8 mouse cellular contexts compared by ENCODE assay signal in the genomic region with DNA sequence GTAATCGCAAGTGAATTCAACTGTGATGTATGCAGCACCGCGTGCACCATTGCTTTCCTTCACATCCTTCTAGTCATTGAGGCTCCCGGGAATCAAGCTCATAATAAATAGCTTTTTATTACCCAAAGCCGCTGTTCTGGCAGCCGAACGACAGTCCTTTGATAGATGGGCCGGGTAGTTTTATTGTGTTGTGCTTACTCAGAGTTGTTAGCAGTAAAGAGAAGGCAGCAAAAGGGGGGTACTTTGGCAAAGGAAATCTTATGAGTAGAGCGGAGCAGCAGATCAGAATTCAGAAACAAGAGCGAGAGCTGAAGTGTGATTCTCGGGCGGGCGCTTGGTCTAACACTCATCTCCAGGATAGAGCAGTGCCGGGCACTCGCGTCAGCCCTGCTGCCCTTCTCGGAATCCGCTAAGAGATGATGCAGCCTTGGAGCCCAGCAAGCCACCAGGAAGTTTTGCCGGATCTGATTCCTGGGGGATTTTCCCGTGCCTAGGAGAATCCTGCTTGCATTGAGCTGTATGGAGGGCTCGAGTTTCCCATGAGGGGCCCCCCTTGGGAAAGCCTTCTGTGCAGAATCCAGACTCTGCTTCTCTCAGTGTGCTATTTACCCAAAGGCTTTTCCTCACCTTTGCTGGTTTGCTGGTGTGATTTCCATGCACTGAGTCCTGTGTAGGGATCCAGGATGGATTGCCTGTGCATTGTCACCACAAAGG.
DNase-seq lines count a peak whose midpoint lies in the region; ATAC-seq and TF ChIP-seq lines count a peak whose summit lies in the region.

No protein-coding gene starts in this region.

- peak; percentile 2 for DNase-seq in ovary, postnatal 36 days (ENCODE audit: low spot score)
- no peak for DNase-seq in ovary, adult 18-20 months (ENCODE audit: low spot score)
- peak; percentile 58 for DNase-seq in embryonic facial prominence, embryonic 11.5 days (ENCODE audit: low spot score)
- peak; percentile 8 for DNase-seq in retina, adult 2 months (ENCODE audit: low read depth, low spot score)
- no peak for DNase-seq in thymus, postnatal 0 days (ENCODE audit: low spot score)
- DNase-seq in thymus, adult 2 months = no peak

- no peaks in the 10 kb centered on the region for H3K27me3 ChIP-seq in embryonic facial prominence, embryonic 11.5 days (ENCODE audit: control insufficient read depth, insufficient read depth, low read length)
- no peaks in the 10 kb centered on the region for H3K27me3 ChIP-seq in hindbrain, embryonic 16.5 days (replicated peaks; ENCODE audit: control insufficient read depth, insufficient read depth, low read length)
- peaks cover 10% of the 10 kb centered on the region for H3K27me3 ChIP-seq in limb, embryonic 13.5 days
- no peaks in the 10 kb centered on the region for H3K27me3 ChIP-seq in thymus, adult 2 months (ENCODE audit: control insufficient read depth, insufficient read depth, low read length)

- H3K27ac ChIP-seq in embryonic facial prominence, embryonic 11.5 days (replicated peaks; ENCODE audit: low read depth, low read length) = no peak overlapping the region
- H3K27ac ChIP-seq in hindbrain, embryonic 16.5 days (ENCODE audit: low read depth, low read length) = peak overlapping the region; percentile 75
- H3K27ac ChIP-seq in limb, embryonic 13.5 days = no peak overlapping the region
- no peak overlapping the region for H3K27ac ChIP-seq in thymus, adult 2 months (ENCODE audit: control insufficient read depth, insufficient read depth, low read length)

- H3K4me2 ChIP-seq in embryonic facial prominence, embryonic 11.5 days (ENCODE audit: low read depth, low read length) = peak overlapping the region; percentile 81
- peak overlapping the region; percentile 95 for H3K4me2 ChIP-seq in hindbrain, embryonic 16.5 days (ENCODE audit: low read length)
- peak overlapping the region; percentile 90 for H3K4me2 ChIP-seq in limb, embryonic 13.5 days (replicated peaks)

- ATAC-seq in embryonic facial prominence, embryonic 11.5 days (replicated peaks; ENCODE audit: insufficient number of reproducible peaks, low FRiP score, low TSS enrichment, low read depth) = peak; percentile 86
- ATAC-seq in hindbrain, embryonic 16.5 days = peak; percentile 90
- ATAC-seq in limb, embryonic 13.5 days (ENCODE audit: low FRiP score, low read depth) = peak; percentile 85

- H3K36me3 ChIP-seq in embryonic facial prominence, embryonic 11.5 days (replicated peaks; ENCODE audit: control insufficient read depth, insufficient read depth, low read depth, low read length) = no peaks in the 10 kb centered on the region
- H3K36me3 ChIP-seq in hindbrain, embryonic 16.5 days (ENCODE audit: control insufficient read depth, insufficient read depth, low read length) = no peaks in the 10 kb centered on the region
- H3K36me3 ChIP-seq in limb, embryonic 13.5 days = no peaks in the 10 kb centered on the region
- H3K36me3 ChIP-seq in thymus, adult 2 months (ENCODE audit: control insufficient read depth, insufficient read depth, low read length) = no peaks in the 10 kb centered on the region

- H3K9me3 ChIP-seq in embryonic facial prominence, embryonic 11.5 days (replicated peaks; ENCODE audit: control insufficient read depth, low read length) = no peaks in the 10 kb centered on the region
- H3K9me3 ChIP-seq in hindbrain, embryonic 16.5 days (ENCODE audit: control insufficient read depth, low read length) = no peaks in the 10 kb centered on the region
- H3K9me3 ChIP-seq in limb, embryonic 13.5 days = no peaks in the 10 kb centered on the region

- no peaks in the 10 kb centered on the region for H3K4me1 ChIP-seq in embryonic facial prominence, embryonic 11.5 days (ENCODE audit: control insufficient read depth, insufficient read depth, low read length)
- peaks cover 5% of the 10 kb centered on the region for H3K4me1 ChIP-seq in hindbrain, embryonic 16.5 days (ENCODE audit: control insufficient read depth, insufficient read depth, low read depth, low read length)
- peaks cover 9% of the 10 kb centered on the region for H3K4me1 ChIP-seq in limb, embryonic 13.5 days
- H3K4me1 ChIP-seq in thymus, adult 2 months (replicated peaks; ENCODE audit: control insufficient read depth, insufficient read depth, low read length) = no peaks in the 10 kb centered on the region

- under 1% methylated on average over 21 of the region's 21 CpGs for WGBS in embryonic facial prominence, embryonic 11.5 days
- WGBS in hindbrain, embryonic 16.5 days = under 1% methylated on average over 21 of the region's 21 CpGs
- WGBS in limb, embryonic 13.5 days = under 1% methylated on average over 21 of the region's 21 CpGs
- WGBS in thymus, adult 2 months = 6% methylated on average over 21 of the region's 21 CpGs

- H3K4me3 ChIP-seq in embryonic facial prominence, embryonic 11.5 days (ENCODE audit: low read depth, low read length) = peak overlapping the region; percentile 30
- peak overlapping the region; percentile 53 for H3K4me3 ChIP-seq in hindbrain, embryonic 16.5 days (ENCODE audit: low read length)
- peak overlapping the region; percentile 45 for H3K4me3 ChIP-seq in limb, embryonic 13.5 days
- no peak overlapping the region for H3K4me3 ChIP-seq in thymus, adult 2 months (ENCODE audit: control insufficient read depth, insufficient read depth, low read length)

- H3K9ac ChIP-seq in embryonic facial prominence, embryonic 11.5 days (replicated peaks; ENCODE audit: low read length) = peak overlapping the region; percentile 47
- peak overlapping the region; percentile 71 for H3K9ac ChIP-seq in hindbrain, embryonic 16.5 days (ENCODE audit: low read depth, low read length)
- peak overlapping the region; percentile 53; the same call in 1 of the 2 replicates for H3K9ac ChIP-seq in limb, embryonic 13.5 days

- no peak for TF ChIP-seq POLR2A in thymus, adult 2 months (IDR thresholded peaks at IDR 0.05; ENCODE audit: control insufficient read depth, extremely low read depth, insufficient read depth, low read length, poor library complexity)

- no peak for TF ChIP-seq CTCF in thymus, adult 2 months (IDR thresholded peaks at IDR 0.05; ENCODE audit: borderline replicate concordance, control insufficient read depth, extremely low read depth, insufficient read depth, low read length, poor library complexity)

Comparison
In these comparisons a context has a peak if more than half of its experiments do, and no peak if none do; other contexts are left out.
1. DNase-seq: peak in ovary, postnatal 36 days (single experiment), embryonic facial prominence, embryonic 11.5 days (single experiment) and retina, adult 2 months (single experiment); none in ovary, adult 18-20 months (single experiment), thymus, postnatal 0 days (single experiment) and thymus, adult 2 months (single experiment).
2. Peak in every context shown above with its lines, with median percentiles within 50 percentile points of each other: ATAC-seq, H3K4me2 ChIP-seq and H3K9ac ChIP-seq.